Mouse (Mus musculus) myocyte (in vitro differentiated cells): ENCODE data around the gene Dkk3. TPM values are rescaled to one million over a fixed set of nuclear protein-coding genes. Genes with fewer than 3 reads are reported as not detected.

ENCODE experiments used
- H3K27me3 ChIP-seq: one replicate; pipeline ENCODE4 v1.6.1; 2011; ENCODE audit not compliant: control insufficient read depth, insufficient read depth, insufficient read length
- H3K36me3 ChIP-seq: one replicate; pipeline ENCODE4 v1.6.1; 2011; ENCODE audit not compliant: control insufficient read depth, insufficient read depth
- H3K4me2 ChIP-seq: one replicate; pipeline ENCODE4 v1.6.1; 2011; ENCODE audit warnings: low read depth, control low read depth
- H3K4me3 ChIP-seq: one replicate; pipeline ENCODE4 v1.5.1; 2011; ENCODE audit warnings: mild to moderate bottlenecking, control low read depth, moderate library complexity
- H3K79me2 ChIP-seq: one replicate; pipeline ENCODE4 v1.6.1; 2011; ENCODE audit not compliant: control insufficient read depth, insufficient read depth
- H3ac ChIP-seq: one replicate; pipeline ENCODE4 v1.6.1; 2011; ENCODE audit not compliant: control insufficient read depth, insufficient read length
- CEBPB ChIP-seq: IDR thresholded peaks from 2 replicates; pipeline ENCODE4 v1.6.1; 2011; ENCODE audit warnings: mild to moderate bottlenecking, moderate library complexity; ENCODE audit not compliant: poor library complexity, insufficient read depth, severe bottlenecking
- E2F4 ChIP-seq: IDR thresholded peaks from one replicate; pipeline ENCODE4 v1.6.1; 2011; ENCODE audit warnings: mild to moderate bottlenecking, control low read depth, moderate library complexity; ENCODE audit not compliant: insufficient read depth
- MAX ChIP-seq: IDR thresholded peaks from one replicate; pipeline ENCODE4 v1.6.1; 2011; ENCODE audit warnings: low read depth, mild to moderate bottlenecking, control low read depth
- MYOD1 ChIP-seq, 3 experiments: IDR thresholded peaks; one replicate each; pipeline ENCODE4 v1.6.1; 2011; ENCODE audit warnings: control low read depth in 2 of 3, low read depth in 2 of 3, mild to moderate bottlenecking in 2 of 3, moderate library complexity in 1 of 3; ENCODE audit not compliant: insufficient read length in 2 of 3, control insufficient read depth in 1 of 3
- MYOG ChIP-seq, 3 experiments: IDR thresholded peaks; one replicate each; pipeline ENCODE4 v1.6.1; 2011; ENCODE audit warnings: control low read depth in 2 of 3, low read depth in 2 of 3, mild to moderate bottlenecking in 2 of 3; ENCODE audit not compliant: insufficient read length in 2 of 3, control insufficient read depth in 1 of 3, insufficient read depth in 1 of 3
- POLR2A ChIP-seq: IDR thresholded peaks from one replicate; pipeline ENCODE4 v1.6.1; 2011; ENCODE audit warnings: low read depth, mild to moderate bottlenecking, control low read depth, moderate library complexity; ENCODE audit not compliant: insufficient read length
- POLR2AphosphoS2 ChIP-seq: IDR thresholded peaks from one replicate; pipeline ENCODE4 v1.6.1; 2011; ENCODE audit warnings: low read depth, control low read depth; ENCODE audit not compliant: insufficient read length
- REST ChIP-seq: IDR thresholded peaks from one replicate; pipeline ENCODE4 v1.6.1; 2011; ENCODE audit warnings: mild to moderate bottlenecking, control low read depth, moderate library complexity; ENCODE audit not compliant: insufficient read depth, insufficient read length
- SRF ChIP-seq: IDR thresholded peaks from one replicate; pipeline ENCODE4 v1.6.1; 2011; ENCODE audit warnings: low read depth; ENCODE audit not compliant: control insufficient read depth, insufficient read length
- TCF12 ChIP-seq: IDR thresholded peaks from one replicate; pipeline ENCODE4 v1.6.1; 2011; ENCODE audit warnings: mild to moderate bottlenecking, control low read depth; ENCODE audit not compliant: poor library complexity, insufficient read depth, severe bottlenecking
- TCF3 ChIP-seq: IDR thresholded peaks from one replicate; pipeline ENCODE4 v1.6.1; 2011; ENCODE audit warnings: low read depth, control low read depth; ENCODE audit not compliant: insufficient read length
- USF1 ChIP-seq: IDR thresholded peaks from one replicate; pipeline ENCODE4 v1.6.1; 2011; ENCODE audit warnings: low read depth, mild to moderate bottlenecking, control low read depth, moderate library complexity
- polyA plus RNA-seq: library from polyadenylated mRNA; unstranded; fragments of >200 nt; fragmentation: generic; extraction: Trizol; gene quantifications from one replicate; pipeline ENCODE4 v1.2.1, GENCODE M21; 2012; ENCODE audit warnings: missing spikeins

Gene Dkk3
- polyA plus RNA-seq, 1 experiment: 0.10 TPM

GRCm38 (mm10) chr7:112164430-112164829 lies 5.6 kb upstream of the Dkk3 start:
- no peak overlapping the region for H3ac ChIP-seq
- no peaks in the 10 kb centered on the region for H3K27me3 ChIP-seq
- no peaks in the 10 kb centered on the region for H3K36me3 ChIP-seq
- no peaks in the 10 kb centered on the region for H3K79me2 ChIP-seq
- H3K4me3 ChIP-seq: no peak overlapping the region
- H3K4me2 ChIP-seq: no peak overlapping the region
- TF ChIP-seq TCF3 (no peak), CEBPB (no peak), USF1 (no peak), SRF (no peak), TCF12 (no peak), POLR2A (no peak), E2F4 (no peak)

DNA sequence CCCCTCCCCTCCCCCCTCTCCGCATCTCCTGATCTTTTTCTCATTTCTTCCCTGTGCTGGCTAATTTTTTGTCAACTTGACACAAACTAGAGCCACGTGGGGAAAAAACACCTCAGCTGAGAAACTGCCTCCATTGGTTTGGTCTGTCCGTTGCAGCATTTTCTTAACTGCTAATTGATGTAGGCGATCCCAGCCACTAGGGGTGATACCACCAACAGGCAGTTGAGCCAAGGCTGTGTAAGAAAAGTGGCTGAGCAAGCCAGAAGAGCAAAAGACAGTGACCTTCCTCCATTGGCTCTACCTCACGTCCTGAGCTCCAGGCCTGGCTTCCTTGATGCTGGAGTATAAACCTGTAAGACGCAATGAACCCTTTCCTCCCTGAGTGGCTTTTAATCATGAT lies 978 bp upstream of the Dkk3 start:
- TF ChIP-seq POLR2A: no peak
- no peak for TF ChIP-seq REST
- no peak for TF ChIP-seq POLR2AphosphoS2
- TF ChIP-seq CEBPB: no peak
- TF ChIP-seq MYOD1 (IDR thresholded peaks at IDR 0.05; ENCODE audit: control insufficient read depth in 1 of 3, insufficient read length in 2 of 3, low read depth in 2 of 3): no peak
- no peak for TF ChIP-seq MAX
- TF ChIP-seq TCF12: no peak
- no peak for TF ChIP-seq MYOG (IDR thresholded peaks at IDR 0.05; ENCODE audit: control insufficient read depth in 1 of 3, insufficient read depth in 1 of 3, insufficient read length in 2 of 3, low read depth in 2 of 3)
- no peak for TF ChIP-seq TCF3
- TF ChIP-seq SRF: no peak
- no peak for TF ChIP-seq E2F4
- TF ChIP-seq USF1: no peak
- Histone ChIP-seq H3K4me3 (no peak overlapping the region), H3ac (no peak overlapping the region), H3K79me2 (no peaks in the 10 kb centered on the region), H3K4me2 (no peak overlapping the region), H3K27me3 (no peaks in the 10 kb centered on the region), H3K36me3 (no peaks in the 10 kb centered on the region)

DNA sequence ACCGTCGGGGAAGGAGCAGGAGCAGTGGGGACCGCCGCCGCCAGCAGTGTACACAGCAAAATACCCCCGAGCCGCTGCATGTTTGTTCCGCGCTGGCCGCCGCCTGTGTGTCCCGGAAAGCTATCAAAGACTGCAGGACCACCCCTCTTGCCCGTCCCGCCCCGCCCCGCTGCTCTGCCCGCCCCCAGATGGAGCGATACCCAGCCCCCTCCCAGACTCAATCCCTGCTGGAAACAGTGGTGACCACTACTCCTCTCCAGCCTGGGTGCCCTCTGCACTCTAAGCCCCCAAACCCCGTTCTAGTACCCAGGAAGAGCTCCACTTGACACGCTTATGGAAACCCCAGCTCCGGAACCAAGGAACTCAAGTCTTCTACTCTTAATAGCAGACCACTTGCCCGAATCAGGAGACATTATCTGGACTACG lies 528 bp downstream of the Dkk3 start:
- Histone ChIP-seq H3K27me3 (no peaks in the 10 kb centered on the region), H3K79me2 (no peaks in the 10 kb centered on the region), H3ac (no peak overlapping the region), H3K36me3 (no peaks in the 10 kb centered on the region), H3K4me3 (no peak overlapping the region), H3K4me2 (no peak overlapping the region)
- no peak for TF ChIP-seq CEBPB
- TF ChIP-seq TCF12: no peak
- TF ChIP-seq E2F4: no peak
- no peak for TF ChIP-seq MAX
- TF ChIP-seq MYOG (IDR thresholded peaks at IDR 0.05; ENCODE audit: control insufficient read depth in 1 of 3, insufficient read depth in 1 of 3, insufficient read length in 2 of 3, low read depth in 2 of 3): no peak
- TF ChIP-seq SRF: no peak
- no peak for TF ChIP-seq USF1
- no peak for TF ChIP-seq TCF3
- no peak for TF ChIP-seq POLR2A
- no peak for TF ChIP-seq MYOD1 (IDR thresholded peaks at IDR 0.05; ENCODE audit: control insufficient read depth in 1 of 3, insufficient read length in 2 of 3, low read depth in 2 of 3)
- no peak for TF ChIP-seq REST
- TF ChIP-seq POLR2AphosphoS2: no peak

DNA sequence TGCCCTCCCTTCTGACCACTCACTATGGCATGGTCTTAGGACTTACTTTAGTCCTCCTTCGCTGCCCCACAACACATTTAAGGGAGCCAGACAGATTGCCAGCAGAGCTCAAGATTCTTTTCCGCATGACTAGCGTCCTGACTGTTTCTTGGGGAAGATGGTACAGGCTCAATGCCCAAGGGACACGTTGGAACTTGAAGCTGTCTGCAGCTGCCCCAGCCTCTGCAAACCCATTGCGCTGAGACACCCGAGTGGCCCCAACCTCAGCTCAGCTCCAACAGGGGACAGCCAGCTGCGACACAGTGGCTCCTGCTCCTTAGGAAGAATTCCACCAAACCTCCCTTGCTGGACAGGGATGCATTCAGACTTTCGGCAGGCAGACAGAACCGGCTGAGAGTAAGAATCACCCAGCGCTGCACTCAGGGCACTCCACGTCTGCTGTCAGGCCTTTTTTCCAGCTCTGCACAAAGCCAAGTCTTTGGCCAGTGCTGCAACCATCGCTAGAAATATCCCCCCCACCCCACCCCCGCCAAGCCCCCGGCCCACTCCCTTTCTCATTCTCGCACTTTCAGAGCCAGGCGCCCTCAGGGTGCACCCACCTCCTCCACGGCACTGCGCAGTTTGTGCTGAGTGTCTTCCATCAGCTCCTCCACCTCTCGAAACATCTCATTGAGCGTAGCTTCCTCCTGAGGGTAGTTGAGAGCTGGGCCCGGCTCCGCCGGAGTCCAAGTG lies 1.1 kb downstream of the Dkk3 start:
- H3K4me2 ChIP-seq: no peak overlapping the region
- H3K36me3 ChIP-seq: no peaks in the 10 kb centered on the region
- no peaks in the 10 kb centered on the region for H3K27me3 ChIP-seq
- H3ac ChIP-seq: no peak overlapping the region
- H3K79me2 ChIP-seq: no peaks in the 10 kb centered on the region
- TF ChIP-seq TCF3 (no peak), MYOG (IDR thresholded peaks at IDR 0.05; ENCODE audit: control insufficient read depth in 1 of 3, insufficient read depth in 1 of 3, insufficient read length in 2 of 3, low read depth in 2 of 3) (no peak), USF1 (no peak), MYOD1 (IDR thresholded peaks at IDR 0.05; ENCODE audit: control insufficient read depth in 1 of 3, insufficient read length in 2 of 3, low read depth in 2 of 3) (no peak), CEBPB (no peak), POLR2AphosphoS2 (no peak), SRF (no peak), TCF12 (no peak), POLR2A (no peak), E2F4 (no peak), MAX (no peak), REST (no peak)
- H3K4me3 ChIP-seq: no peak overlapping the region

DNA sequence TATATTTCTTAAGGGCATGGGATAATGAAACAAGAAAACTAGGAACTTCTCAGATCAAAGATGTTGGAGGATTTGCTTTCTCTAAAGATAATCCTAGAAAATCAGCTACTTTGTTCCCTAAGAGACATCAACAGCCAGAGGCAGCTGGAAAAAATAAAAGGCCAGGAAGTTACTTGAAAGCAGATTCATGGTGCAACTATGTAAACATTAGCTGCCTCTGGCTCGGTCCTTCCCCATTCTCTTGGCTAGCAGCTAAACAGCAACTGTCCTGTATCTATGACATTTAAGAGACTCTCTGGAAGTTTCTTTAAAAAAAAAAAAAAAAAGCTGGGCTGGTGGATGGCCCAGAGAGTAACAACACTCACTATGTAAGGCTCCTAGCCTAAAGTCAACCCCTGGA lies 3.7 kb downstream of the Dkk3 start:
- Histone ChIP-seq H3K79me2 (no peaks in the 10 kb centered on the region), H3ac (no peak overlapping the region), H3K27me3 (no peaks in the 10 kb centered on the region), H3K4me2 (peak overlapping the region; percentile 44), H3K4me3 (no peak overlapping the region), H3K36me3 (no peaks in the 10 kb centered on the region)
- TF ChIP-seq E2F4 (no peak), POLR2AphosphoS2 (no peak), USF1 (no peak), TCF12 (no peak), CEBPB (no peak), POLR2A (no peak), REST (no peak), MYOD1 (IDR thresholded peaks at IDR 0.05; ENCODE audit: control insufficient read depth in 1 of 3, insufficient read length in 2 of 3, low read depth in 2 of 3) (no peak), MAX (no peak), SRF (no peak), MYOG (IDR thresholded peaks at IDR 0.05; ENCODE audit: control insufficient read depth in 1 of 3, insufficient read depth in 1 of 3, insufficient read length in 2 of 3, low read depth in 2 of 3) (no peak)
